Mouse (Mus musculus) kidney, adult 18-20 months (tissue): ENCODE data around the gene Tmem30a.
A peak's percentile ranks its signal among the peaks of the same experiment; 100 is the strongest.

Experiments
- DNase-seq: peaks from one replicate; pipeline ENCODE4 v3.0.0; 2021

Tmem30a gene

DNA sequence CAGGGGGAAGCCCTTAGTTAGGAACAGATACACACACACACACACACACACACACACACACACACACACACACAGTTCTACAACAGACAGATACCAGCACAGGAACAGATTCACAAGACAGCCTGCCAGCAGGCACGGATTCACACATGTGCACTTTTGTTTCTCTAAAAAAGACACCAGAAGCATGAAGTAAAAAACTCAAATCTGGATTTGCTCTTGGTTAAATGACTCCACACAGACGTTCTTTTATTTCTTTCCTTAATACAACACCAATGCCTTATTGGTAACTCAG, 7.6 kb downstream of the Tmem30a start:
- no peak for DNase-seq

DNA sequence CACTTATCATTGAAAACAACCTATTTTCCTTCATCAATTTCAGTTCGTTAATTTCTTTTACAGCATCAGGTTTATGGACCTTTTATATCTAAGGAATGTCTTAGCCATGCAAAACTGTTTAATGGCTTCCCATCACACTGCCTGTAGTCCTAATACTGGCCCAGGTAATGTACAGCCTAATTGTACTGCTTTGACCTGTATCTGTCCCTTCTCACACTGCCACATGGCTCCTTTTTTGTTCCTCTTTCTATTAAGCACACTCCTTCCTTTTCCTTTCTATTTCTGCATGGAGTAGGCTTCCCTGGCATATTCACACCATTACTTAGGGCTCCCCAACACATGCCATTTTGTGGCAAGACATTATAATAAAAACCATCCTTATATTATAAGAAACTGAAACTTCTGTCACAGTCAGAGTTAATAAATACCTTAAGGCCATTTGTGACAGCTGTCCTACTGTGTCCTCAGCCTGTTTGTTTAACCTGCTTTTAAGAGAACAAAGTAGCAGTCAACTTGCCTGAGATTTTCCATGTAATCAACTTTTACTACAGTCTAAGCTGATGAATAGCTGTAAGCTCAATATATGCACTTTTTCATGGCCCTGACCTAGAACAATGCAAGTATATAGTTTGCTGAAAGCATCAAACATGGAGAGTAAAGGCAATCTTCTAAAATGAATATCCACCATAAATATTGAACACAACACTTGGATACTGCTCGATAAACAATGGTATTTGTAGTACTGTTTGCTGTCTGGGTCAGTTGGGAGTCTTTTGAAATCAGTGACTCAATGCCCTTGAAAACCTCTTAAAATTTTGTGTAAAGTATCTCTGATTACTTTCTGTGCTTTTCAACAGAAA, 8.1 kb downstream of the Tmem30a start:
- no peak for DNase-seq

DNA sequence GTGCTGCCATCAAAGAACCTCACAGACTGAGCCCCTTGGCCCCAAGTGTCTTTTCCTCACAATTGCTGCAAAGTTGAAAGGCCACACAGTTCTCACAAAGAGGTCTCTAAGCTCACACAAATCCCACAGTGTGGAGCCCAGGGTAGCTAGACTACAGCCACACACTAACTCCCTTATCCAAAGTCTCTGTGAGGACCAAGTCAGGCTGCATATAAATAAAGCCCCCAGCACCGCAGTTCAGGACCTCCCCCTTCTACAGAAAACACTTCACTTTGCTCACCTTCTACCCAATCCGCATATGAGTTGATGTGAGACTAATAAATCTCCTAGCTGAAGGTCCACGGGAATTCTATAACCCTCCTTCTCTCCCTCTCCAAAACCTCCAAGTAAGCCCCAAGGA, 8.9 kb downstream of the Tmem30a start:
- no peak for DNase-seq

DNA sequence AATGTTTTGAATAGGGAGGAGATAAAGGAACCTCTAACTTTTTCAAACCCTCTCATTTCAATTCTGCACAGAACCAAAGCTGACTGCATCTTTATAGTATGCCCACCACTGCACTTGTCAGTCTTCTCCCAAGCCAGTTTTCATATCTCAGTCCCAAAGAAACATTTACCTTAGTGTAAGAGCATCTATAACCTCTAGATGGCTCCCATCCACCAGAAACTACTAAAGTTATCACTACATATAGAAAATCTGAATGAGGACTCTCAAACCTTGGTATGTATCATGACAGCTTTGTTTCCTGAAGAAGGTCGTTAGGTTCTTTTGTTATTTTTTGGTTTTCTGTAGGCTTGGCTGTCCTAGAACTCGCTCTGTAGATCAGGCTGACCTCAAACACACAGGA, 14.0 kb downstream of the Tmem30a start:
- DNase-seq: no peak

DNA sequence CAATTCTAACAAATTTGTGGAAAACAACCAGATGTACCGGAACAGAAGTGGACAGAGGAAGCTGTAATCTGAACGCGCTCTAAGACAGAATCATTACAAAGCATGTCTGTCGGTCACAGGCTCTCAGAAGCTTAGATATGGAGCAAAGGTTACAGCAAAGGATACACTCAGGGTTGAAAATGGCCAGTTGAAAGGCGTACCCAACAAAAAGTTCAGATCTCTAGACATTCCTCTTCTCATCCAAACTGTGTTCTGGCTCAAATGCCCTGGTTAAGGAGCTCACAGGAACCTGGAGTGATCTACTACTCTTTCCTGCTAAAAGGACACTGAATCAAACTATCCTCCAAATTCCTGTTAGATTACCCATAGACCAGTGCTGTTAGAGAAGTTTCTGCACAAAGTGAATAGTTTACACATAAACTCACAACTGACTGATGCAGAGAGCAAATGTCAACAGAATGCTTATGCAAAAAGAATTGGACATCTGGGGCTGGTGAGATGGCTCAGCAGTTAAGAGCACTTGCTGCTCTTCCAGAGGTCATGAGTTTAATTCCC, 26.2 kb downstream of the Tmem30a start:
- DNase-seq: peak; percentile 7

DNA sequence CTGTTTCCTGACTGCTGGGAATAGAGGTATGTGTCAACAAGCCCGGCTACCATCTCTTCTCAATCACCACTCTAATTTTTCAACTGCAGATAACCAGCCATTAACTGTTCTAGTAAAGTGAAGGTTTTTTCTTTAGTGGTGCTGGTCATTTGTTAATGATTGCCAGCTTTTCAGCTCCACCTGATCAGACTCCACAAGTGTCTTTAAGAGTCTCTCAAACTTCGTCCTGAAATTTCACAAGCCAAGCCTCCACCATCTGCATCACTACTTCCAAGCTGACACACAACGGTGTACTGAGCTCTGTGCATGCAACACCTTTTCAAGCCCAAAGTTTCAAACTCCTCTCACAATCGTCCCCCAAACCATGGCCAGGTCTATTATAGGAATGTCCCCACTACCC, 28.0 kb downstream of the Tmem30a start:
- DNase-seq: peak; percentile 9

DNA sequence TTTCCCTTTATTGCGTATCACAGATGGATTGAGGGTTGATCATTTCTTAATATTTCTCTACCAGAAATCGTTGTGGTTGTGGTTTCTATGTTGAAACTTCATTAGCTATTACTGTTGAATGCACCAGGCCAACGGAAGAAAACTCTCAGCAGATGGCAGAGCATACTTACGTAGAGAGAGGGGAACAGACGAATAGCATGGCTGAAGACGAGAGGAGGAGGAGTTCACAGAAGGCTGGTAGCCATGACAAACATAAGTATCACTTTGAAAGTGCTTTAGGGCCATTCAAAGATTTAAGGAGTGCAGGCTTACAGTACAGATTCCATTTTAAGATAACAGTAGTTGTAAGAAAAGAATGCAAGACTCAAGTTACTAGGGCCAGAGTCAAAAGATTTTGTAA, 30.8 kb downstream of the Tmem30a start:
- no peak for DNase-seq

DNA sequence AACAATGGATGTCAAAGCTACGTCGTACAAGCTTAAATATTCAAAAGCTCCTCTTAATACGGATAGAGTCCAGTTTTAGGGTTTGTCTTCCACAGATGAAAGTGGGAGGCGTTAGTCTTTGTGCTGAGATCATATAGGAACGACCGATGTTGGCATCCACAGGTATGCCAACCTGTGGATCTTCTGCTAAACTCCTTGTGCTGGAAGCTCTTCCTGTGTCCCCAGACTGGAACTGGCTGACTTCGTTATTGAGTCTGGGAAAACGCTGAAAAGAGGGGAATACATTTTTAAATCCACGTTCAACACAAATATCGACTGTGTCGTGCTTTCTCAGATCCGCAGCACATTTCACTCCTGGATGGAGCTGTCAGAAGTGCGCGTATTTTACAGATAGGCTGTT, 33.2 kb downstream of the Tmem30a start:
- no peak for DNase-seq

DNA sequence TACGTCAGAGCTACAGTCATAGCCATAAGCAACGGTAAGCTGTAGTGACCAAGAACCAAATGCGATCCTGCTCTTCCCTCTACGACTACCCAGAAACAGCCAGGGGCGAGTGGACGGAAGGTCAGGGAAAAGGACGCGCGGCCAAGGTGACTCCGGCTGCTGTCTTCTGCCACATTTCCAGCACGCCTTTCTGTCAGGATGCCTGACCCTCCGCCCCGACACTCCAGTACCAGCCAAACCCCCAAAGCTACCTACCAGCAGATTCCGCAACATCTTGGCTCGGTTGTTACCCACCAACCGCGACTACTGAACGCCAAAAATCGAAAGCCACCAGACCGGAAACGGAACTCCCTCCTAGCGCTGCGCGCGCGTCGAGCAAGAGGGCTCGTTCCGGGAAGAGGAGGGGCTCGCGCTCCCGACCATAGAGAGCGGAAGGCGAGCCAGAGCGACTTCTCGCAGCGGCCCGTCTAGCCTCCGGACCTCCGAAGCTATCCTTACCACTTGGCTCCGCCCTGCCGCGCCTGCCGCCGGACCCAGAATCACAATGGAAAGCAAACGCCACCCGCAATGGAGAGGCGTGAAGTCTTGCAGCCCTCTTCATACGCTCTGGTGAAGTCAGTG, 33.8 kb downstream of the Tmem30a start, which contains the start of gene Cox7a2:
TSS of gene Cox7a2 (minus strand) at position 494 of the 621 bp plus-strand sequence.
- peak; percentile 95 for DNase-seq

DNA sequence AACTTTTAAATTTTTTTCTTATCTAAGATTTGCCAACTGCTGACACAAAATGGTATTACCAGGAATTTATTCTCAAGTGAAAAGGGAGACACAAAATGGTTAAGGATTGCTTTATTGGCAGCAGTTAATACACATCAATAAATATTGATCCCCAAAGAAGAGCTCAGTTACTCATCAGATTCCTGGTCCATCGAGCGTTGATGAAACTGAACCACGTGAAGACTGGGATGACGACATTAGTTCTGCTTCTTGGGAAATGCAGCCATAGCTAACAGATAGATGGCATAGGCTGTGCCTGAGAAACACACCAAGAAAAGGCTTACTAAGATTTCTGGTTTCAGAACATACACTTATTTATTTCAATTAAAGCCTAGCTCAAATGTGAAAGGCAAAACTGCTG, 38.0 kb downstream of the Tmem30a start:
- DNase-seq: no peak

DNA sequence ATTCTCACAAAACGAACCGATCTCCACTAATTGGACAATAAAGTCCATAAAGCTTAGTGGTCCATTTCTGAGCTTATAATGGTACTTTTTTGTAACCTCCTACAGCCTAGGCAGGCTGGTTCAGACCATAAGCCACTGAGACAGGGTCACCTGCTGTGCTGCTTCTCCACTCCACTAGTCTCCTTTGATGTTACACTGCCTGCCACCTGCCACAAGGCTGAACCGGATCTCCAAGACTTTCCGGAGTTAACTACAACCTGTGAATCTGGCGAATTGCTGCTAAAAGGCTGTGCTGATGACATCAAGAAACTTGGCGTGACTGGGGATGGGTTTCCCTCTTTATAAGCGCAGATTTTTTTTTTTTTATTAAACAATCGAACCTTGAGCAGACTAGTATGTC, 41.5 kb downstream of the Tmem30a start:
- DNase-seq: no peak

DNA sequence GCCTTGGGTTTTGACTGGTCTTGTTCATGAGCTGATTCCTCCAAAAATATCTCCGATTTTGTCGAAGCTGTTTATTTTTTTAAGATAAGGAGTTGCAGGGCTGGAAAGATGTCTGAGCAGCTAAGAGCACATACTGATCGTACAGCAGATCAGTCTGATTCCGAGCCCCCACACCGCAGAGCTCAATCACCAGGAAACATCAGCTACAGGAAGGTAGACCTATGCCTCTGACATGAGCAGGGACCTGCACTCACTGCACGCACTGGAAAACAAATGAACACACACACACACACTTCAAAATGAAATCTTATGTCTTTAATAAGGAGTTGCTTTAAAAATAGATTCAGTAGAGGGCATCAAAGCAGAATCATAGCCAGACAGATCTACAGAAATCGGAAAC, 42.6 kb downstream of the Tmem30a start:
- DNase-seq: no peak

DNA sequence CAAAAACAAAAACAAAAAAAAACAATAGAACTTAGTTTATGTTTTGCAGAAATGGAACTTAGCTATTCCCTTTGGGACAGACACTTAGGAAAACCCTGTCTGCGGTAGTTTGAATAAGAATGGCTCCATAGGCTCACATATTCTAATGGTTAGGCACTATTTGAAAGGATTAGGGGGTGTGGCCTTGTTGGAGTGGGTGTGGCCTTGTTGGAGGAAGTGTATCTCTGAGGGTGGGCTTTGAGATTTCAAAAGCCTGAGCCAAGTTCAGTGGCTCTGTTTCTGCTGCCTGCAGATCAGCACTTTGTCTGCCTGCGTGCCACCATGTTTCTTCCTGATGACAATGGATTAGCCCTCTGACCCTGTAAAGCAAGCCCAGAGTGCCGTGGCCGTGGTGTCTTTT, 48.3 kb downstream of the Tmem30a start:
- no peak for DNase-seq

DNA sequence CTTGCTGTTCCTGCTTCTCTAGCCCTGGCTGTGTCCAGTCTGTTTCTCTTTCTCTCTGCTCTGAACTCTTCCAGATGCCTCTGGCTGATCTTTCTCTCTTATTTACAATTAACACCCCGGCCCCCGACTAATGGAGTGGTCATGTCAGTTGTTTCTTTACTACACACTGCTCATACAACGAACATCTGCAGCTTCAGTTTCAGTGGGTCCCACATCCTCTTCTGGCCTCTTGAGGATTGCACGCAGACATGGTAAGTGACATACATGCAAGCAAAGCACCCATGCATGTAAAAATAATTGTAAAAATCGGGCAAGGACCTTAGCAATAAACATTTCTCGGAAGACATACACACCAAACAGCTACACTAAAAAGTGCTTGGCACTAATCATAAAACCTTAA, 57.7 kb downstream of the Tmem30a start:
- DNase-seq: no peak

DNA sequence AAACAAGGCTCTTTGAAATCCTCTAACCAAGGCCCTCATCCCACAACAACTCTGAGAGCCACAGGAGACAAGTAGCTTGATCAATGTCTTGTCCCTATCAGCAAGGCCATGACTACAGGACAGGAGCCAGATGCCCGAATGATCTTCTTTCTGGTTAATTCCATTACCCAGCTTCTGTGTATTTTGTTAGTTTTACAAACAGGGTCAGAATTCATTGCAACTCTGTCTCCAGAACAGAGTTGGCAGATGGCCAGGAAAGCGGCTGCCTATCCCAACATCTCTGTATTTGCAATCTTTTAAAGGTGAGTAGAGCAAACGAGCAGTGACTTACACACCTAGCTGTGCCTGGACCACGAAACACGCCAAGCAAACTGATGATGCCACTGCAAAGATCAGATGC, 63.0 kb downstream of the Tmem30a start:
- DNase-seq: no peak

DNA sequence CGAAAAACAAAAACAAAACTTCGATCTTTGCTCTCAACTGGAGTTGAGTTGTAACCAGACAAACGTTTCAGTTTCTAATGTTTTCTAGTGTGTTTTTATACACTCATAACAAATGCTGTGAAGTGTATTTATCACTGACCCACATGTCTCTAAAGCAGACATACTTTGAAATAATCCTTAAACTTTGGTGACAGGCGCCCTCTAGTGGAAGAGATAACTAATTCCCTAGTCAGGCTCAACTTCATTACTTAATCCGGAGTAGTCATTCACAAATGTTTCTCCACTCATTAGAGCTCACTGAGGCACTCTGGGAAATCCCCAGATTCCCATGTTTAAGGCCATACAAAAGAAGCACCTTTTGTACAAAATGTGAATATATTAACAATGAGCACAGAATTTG, 70.2 kb downstream of the Tmem30a start:
- no peak for DNase-seq

DNA sequence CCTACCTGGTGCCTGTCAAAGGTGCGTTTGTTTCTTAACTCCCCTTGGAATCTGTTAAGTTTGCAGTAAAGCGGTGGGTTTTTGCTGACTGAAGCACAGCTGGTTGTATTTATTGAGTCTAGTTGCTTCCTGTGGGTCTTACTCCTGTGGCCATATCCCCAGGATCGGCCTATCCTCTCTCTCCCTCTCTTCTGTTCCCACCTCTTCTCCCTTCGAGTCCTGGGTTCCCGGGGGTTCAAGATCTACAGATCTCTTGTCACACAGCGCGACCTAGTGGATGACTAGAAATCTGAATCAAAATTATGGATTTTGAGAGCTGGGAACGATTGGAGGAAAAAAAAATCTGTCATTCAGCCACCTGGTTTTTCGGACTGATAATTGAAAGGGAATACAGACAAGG, 72.3 kb downstream of the Tmem30a start:
- peak; percentile 38 for DNase-seq

DNA sequence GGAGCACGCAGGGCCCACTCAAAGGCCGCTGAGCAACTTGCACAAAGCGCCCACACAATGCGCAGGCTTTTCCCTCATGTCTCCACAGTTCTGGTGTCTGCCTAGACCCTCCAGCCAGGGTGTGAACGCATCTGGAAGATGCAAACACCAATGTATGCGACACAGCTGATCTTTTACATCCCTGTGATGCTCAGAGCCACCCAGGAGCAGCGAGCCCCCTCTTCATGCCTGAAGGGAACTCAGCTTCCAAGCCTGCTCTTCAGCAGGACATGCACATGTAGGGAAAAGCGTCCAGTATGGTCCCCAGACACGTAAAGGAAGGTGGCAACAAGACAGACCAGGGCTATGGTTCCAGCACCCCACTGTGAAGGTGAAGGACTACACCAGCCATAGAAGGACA, 73.2 kb downstream of the Tmem30a start:
- no peak for DNase-seq

DNA sequence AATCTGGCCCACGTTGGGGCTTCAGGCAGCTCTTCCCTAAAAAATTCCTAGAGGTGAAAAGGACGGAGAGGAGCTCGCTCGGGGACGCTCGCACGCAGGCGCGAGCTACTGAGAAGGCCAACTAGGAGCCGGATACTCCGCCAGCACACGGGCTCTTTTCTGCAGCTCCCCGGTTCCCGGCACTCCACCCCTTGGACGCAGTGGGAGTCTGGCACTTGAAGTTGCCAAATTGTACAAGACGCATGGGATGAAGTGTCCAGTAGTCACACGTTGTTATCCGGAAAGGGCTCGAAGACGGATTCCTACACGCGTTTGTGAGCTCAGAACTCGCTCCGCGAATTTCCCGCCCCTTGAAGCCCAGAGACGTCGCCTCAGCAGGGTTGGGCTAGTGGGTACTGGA, 73.9 kb downstream of the Tmem30a start:
- peak; percentile 17 for DNase-seq
